Comparison of ENCODE assay signal across 9 mouse cellular contexts in genomic region chr9:94378835-94379234, GRCm38 (mm10).
DNase-seq lines count a peak whose midpoint lies in the region; ATAC-seq and TF ChIP-seq lines count a peak whose summit lies in the region.
"Had no signal": no experiment of that assay in that cellular context is flagged by ENCODE, and none has a peak within 500 bp of the region (broad histone marks: within the 10 kb centered on the region; RNA-seq: fewer than 3 reads in every experiment).

No protein-coding gene starts in this region.

- no peak overlapping the region for H3K27ac ChIP-seq in forebrain, embryonic 14.5 days (ENCODE audit: low read depth, low read length)
- H3K27ac ChIP-seq in limb, embryonic 10.5 days, result no peak overlapping the region
- H3K27ac ChIP-seq: limb, embryonic 15.5 days had no signal

- WGBS in lung, adult 2 months, result 41% methylated on average over 5 of the region's 5 CpGs
- WGBS in forebrain, embryonic 14.5 days, result 27% methylated on average over 5 of the region's 5 CpGs
- 68% methylated on average over 5 of the region's 5 CpGs for WGBS in limb, embryonic 10.5 days

- no peaks in the 10 kb centered on the region for H3K9me3 ChIP-seq in forebrain, embryonic 14.5 days (replicated peaks; ENCODE audit: control insufficient read depth, low read length)
- no peaks in the 10 kb centered on the region for H3K9me3 ChIP-seq in limb, embryonic 10.5 days (replicated peaks)
- H3K9me3 ChIP-seq: limb, embryonic 15.5 days had no signal

- DNase-seq in lung, adult 18-20 months, result peak; percentile 23 to 33
- no peak for DNase-seq in lung, adult 2 months
- DNase-seq in forebrain, embryonic 14.5 days (ENCODE audit: low spot score), result peak; percentile 60
- peak; percentile 8 to 37 for DNase-seq in kidney, postnatal 25 days
- peak; percentile 76 for DNase-seq in retina, postnatal 1 day
- DNase-seq in limb, embryonic 10.5 days (ENCODE audit: low spot score), result no peak
- DNase-seq in gastrocnemius, postnatal 36 days, result no peak

- no peak for TF ChIP-seq CTCF in lung, adult 2 months (IDR thresholded peaks at IDR 0.05; ENCODE audit: insufficient read depth, low read length)

- H3K27me3 ChIP-seq in forebrain, embryonic 14.5 days (replicated peaks; ENCODE audit: control insufficient read depth, insufficient read depth, low read length), result no peaks in the 10 kb centered on the region
- H3K27me3 ChIP-seq in limb, embryonic 10.5 days (ENCODE audit: low read depth, poor library complexity, severe bottlenecking), result no peaks in the 10 kb centered on the region
- H3K27me3 ChIP-seq: limb, embryonic 15.5 days; Patski had no signal

- no peaks in the 10 kb centered on the region for H3K4me1 ChIP-seq in lung, adult 2 months (ENCODE audit: control insufficient read depth, insufficient read depth, low read length)
- H3K4me1 ChIP-seq in forebrain, embryonic 14.5 days (ENCODE audit: control insufficient read depth, insufficient read depth, low read length), result peaks cover 14% of the 10 kb centered on the region
- no peaks in the 10 kb centered on the region for H3K4me1 ChIP-seq in limb, embryonic 10.5 days
- H3K4me1 ChIP-seq: limb, embryonic 15.5 days had no signal

- no peak for TF ChIP-seq POLR2A in lung, adult 2 months (IDR thresholded peaks at IDR 0.05; ENCODE audit: borderline replicate concordance, extremely low read depth, low read depth, low read length)

- no peak overlapping the region for H3K4me3 ChIP-seq in lung, adult 2 months (replicated peaks; ENCODE audit: extremely low read depth, low read depth, low read length)
- no peak overlapping the region for H3K4me3 ChIP-seq in forebrain, embryonic 14.5 days (ENCODE audit: low read depth, low read length)
- no peak overlapping the region for H3K4me3 ChIP-seq in limb, embryonic 10.5 days
- H3K4me3 ChIP-seq: limb, embryonic 15.5 days had no signal

- H3K9ac ChIP-seq in forebrain, embryonic 14.5 days (ENCODE audit: low read length), result no peak overlapping the region
- H3K9ac ChIP-seq: limb, embryonic 15.5 days had no signal

- intact Hi-C loops in gastrocnemius, postnatal 36 days (cut with DNase I), result no loop called here

- H3K36me3 ChIP-seq in forebrain, embryonic 14.5 days (ENCODE audit: control insufficient read depth, insufficient read depth, low read length), result no peaks in the 10 kb centered on the region
- no peaks in the 10 kb centered on the region for H3K36me3 ChIP-seq in limb, embryonic 10.5 days
- H3K36me3 ChIP-seq: limb, embryonic 15.5 days had no signal

- no peak overlapping the region for H3K4me2 ChIP-seq in forebrain, embryonic 14.5 days (ENCODE audit: low read length)
- H3K4me2 ChIP-seq: limb, embryonic 15.5 days had no signal

- ATAC-seq in forebrain, embryonic 14.5 days, result peak; percentile 70
- ATAC-seq: Patski had no signal

Comparison
In these comparisons a context has a peak if more than half of its experiments do, and no peak if none do; other contexts are left out.
1. DNase-seq: peak in lung, adult 18-20 months (2 of 2), forebrain, embryonic 14.5 days (single experiment), kidney, postnatal 25 days (2 of 2) and retina, postnatal 1 day (single experiment); none in lung, adult 2 months (single experiment), limb, embryonic 10.5 days (single experiment) and gastrocnemius, postnatal 36 days (0 of 2).